Mouse (Mus musculus) gastrocnemius, postnatal 4 days (tissue): ENCODE data around the gene Fcgr3. TPM values are rescaled to one million over a fixed set of nuclear protein-coding genes. Genes with fewer than 3 reads are reported as not detected.

Experiments used
- DNase-seq, 2 experiments: peaks; one replicate each; pipeline ENCODE4 v3.0.0; 2021 to 2022; ENCODE audit warnings: low spot score in 2 of 2, mixed read lengths in 2 of 2
- total RNA-seq, 2 experiments: library from RNA; stranded (reverse); gene quantifications; 2 replicates each; pipeline ENCODE4 v1.2.3; 2021

Fcgr3 gene
- total RNA-seq, 2 experiments from 2014 or later = 15.7 to 16.8 TPM

DNA sequence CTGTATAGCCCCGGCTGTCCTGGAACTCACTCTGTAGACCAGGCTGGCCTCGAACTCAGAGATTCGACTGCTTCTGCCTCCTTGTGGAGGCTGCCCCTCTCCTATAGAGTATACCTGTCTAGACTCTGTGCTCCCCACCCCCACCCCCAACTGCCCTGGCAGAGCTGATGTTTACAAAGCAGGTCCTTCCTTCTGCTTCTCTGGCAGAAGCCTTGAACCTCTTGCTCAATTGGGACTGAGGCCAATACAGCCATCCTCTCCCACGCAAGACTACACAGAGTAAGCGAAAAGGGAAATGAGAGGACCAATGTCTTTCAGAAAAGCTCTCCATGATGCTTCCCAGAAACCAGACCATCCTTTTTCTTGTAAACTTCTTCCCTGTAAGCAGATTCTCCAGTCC is 7.5 kb downstream of the Fcgr3 start:
- no peak for DNase-seq

DNA sequence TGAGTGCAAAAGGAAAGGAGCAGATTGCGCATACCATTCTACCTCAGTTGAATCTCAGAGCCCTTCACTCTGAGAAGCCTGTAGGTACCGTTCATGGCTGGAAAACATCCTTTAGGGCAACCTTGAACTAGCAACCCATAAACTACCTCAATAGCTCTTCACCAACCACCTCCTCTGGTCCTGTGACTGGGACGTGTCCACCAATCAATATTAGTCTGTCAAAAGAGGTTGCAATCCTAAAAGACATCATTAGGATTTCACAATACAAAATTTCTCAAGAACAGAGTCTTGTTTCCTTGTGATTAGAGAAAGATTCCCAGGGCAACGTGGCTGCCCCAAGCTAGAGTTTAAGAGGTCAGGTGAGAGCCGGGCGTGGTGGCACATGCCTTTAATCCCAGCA is 11.4 kb downstream of the Fcgr3 start:
- no peak for DNase-seq

DNA sequence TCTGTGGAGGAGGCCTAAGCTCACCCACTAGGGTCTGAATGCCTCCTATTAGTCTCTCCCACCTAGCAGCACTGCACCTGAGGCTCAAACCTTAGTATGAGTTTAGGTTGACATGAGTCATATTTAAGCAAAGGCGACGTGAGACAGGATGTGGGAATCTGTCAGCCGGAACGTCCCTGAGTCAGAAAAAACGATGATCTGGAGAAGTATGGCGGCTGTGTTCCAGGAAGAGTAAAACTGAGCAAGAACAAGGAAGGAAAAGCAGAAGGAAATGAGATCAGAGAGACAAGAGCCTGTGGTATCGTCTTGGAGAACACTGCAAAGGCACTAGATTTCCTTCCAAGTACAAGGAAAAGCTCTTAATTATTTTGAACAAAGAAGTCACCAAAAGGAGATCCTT is 14.0 kb downstream of the Fcgr3 start:
- DNase-seq = no peak

GRCm38 (mm10) chr1:171049263-171049662 is 15.5 kb downstream of the Fcgr3 start:
- DNase-seq = no peak

DNA sequence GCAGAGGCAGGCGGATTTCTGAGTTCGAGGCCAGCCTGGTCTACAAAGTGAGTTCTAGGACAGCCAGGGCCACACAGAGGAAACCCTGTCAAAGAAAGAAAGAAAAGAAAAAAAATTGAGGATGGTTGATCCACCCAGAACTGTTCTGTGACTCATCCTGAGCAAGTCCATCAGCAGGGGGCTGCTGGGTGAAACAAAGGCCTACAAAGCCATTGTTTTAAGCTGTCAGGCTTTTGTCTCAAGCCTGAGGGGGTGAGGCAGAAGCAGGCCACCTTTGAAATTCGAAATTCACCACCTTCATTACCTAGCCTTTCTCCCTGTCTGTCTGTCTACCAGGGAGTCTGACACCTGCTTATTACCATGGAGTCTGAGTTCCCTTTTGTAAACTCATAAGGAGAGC is 18.2 kb downstream of the Fcgr3 start:
- no peak for DNase-seq

DNA sequence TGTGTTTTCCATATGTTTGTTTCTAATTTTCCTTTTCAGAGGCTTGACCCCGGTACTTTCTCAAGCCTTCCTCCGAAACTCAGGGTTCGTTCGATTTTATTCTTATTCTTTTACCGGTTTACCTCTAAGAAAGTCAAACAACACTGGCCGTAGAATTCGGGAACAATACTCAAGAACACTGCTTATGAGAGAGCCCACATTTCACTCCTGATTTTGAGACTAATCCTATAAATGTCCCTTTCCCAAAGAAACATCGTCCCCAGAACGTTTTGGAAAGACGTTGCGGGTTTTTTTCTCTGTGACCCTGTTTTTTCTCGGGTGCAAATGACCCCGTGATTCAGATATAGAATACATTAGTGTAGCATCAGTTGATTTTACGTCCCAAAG is 19.7 kb downstream of the Fcgr3 start:
- DNase-seq = no peak

GRCm38 (mm10) chr1:171044365-171045078 is 20.2 kb downstream of the Fcgr3 start:
- peak; percentile 75 to 89 for DNase-seq

DNA sequence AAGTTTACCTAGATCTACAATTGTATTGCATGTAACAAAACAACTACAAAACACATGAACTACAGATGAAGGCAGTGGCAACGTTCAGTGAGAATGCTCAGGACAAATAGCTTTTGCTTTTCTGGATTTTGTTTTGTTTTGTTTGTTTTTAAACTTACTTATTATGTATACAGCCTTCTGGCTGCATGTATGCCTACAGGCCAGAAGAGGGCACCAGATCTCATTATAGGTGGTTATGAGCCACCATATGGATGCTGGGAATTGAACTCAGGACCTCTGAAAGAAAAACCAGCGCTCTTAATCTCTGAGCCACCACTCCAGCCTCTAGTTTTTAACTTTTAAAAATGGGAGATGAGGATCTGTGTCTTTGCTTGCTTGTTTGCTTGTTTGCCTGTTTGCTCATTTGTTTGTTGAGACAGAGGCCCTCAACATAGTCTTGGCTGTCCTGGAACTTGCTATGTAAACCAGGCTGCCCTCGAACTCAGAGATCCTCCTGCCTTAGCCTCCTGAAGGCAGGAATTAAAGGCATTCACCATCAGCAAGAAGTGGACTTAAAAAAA is 21.1 kb downstream of the Fcgr3 start:
- no peak for DNase-seq

DNA sequence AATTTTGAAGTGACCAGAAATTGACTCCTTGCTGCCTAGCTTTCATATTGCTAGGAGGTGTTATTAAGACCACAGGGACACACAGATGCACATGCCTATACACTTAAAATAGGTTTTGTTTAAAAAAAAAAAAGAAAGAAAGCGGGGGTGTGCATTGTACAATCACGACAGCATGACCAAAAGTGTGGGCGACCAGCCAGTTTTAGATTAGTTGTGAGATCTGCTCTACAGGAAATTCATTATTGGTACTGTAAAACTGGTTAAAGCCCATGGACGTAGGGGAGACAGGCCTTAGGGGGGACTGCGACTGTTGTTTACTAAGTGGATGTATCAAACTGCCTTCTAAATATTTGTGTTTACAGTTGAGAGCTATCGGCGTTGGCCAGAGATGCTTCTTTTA is 24.9 kb downstream of the Fcgr3 start:
- DNase-seq = no peak

DNA sequence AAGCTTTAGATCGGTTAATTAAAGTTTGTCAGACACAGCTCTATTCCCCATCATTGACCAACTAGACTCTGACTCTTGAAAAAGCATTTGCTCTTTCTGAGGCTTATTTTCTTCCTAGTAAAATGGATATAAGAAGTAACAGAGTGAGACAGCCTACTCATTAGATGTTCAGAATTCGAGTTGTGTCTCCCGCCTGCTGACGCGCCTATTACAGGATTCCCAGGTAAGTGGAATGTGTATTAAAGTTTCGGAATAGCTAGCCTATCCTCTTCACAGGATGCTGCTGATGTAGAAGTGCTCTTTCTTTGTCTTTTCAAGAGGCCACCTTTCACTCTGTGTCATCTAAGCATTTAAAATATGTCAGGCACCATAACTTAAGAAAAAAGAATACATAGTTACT is 25.6 kb downstream of the Fcgr3 start:
- DNase-seq = no peak

DNA sequence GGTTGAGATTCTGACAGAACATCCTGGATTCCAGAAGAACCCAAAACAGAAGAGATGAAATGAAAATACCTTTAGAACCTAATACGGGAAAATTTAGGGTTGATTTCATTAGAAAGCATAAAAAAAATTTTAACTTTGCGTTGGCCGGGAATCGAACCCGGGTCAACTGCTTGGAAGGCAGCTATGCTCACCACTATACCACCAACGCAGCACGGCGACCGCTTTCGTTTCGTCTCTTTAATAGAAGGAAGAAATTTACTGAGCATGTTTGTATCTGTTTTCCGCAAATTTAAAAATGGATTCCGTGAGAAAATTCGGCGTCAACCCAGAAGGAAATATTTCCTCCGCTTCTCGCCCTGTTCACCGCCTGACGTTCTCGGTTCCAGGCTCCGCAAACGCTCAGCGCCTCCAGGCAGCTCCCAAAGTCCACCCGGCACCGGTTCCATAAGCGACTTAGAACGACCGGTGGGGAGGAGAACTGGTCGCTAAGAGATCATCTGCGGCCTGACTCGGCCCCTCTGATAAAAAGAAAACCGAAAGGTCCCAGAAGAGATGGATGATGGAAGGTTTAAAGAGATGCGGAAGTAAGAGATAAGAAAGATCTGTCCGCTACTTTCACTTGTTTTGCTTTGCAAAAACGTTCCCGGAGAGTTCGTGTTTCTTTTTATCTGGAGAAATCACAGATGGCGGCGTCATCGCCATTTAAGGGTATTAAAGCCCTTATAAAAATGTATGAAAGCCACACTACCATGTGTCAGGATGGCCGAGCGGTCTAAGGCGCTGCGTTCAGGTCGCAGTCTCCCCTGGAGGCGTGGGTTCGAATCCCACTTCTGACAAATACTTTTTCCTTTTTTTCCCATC is 26.6 kb downstream of the Fcgr3 start:
- peak; percentile 59 to 74 for DNase-seq

DNA sequence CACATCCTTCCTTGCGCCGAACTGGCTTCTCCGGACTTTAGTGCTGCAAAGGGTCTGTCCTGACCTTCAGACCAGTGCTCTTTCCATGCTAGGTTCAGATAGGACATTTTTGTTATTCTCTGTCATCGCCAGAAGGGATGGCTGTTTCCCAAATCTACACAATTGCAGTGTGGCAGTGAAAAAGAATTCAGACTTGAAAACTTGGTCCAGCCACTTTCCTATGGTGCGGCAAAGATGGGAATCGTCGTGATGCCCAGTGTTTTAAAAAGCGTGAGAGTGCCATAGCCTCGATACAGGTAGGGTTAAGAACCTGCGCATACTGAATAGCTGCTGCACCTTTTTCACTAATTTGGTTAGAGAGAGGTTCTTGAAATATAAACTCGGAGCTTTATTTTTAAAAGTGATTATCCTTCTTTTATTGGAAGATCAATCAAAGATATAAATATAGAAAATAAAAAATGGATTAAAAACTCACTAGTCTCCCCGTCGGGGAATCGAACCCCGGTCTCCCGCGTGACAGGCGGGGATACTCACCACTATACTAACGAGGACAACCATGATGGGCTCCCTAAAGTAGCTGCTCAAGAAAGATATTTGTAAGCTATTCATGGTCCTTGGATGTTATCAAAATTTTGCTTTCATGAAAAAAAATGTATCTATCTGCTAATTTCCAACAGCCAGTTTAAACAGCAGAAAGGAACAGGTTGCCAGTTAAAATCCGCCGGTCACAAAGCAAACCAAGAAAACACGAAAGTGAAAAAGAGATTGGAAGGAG is 28.0 kb downstream of the Fcgr3 start:
- peak; percentile 21 to 36 for DNase-seq

DNA sequence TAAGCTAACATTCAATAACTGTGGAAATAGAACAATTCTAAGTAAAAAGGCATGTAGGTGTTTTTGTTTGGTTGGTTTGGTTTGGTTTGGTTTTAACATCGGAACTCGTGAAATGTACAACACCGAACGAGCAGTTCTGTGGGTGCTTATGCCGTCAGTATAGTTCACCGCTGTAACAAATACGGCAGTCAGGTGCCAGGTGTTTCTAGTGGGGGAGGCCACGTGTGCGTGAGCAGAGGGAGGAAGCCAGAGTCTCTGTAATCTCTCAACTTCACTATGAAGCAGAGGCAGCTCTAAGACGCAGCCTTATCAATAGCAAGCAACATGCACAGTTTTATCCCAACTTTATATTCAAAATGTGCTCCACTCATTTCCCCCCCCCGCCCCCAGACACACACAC is 29.1 kb downstream of the Fcgr3 start:
- no peak for DNase-seq

GRCm38 (mm10) chr1:171034201-171034600 is 30.5 kb downstream of the Fcgr3 start:
- no peak for DNase-seq

DNA sequence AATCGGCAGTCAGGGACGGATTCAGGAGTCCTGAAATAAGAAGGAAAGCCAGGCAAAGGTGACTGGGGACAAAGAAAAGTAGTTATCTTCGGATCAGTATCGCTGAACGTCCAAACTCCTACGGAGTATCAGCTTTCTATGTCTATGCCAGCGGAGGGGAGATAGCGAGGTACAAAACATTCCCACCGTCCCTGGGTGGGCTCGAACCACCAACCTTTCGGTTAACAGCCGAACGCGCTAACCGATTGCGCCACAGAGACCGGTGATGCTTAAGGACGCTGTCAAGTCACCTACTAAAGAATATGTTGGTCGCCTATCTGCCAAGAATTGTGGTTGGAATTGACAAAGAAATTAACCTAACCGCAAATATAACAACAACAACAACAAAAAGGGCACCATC is 31.0 kb downstream of the Fcgr3 start:
- peak; percentile 53 to 62 for DNase-seq

GRCm38 (mm10) chr1:171033196-171033595 is 31.5 kb downstream of the Fcgr3 start:
- DNase-seq = no peak

- no peak for DNase-seq
Observed at GRCm38 (mm10) chr1:171032691-171033090, 32.0 kb downstream of the Fcgr3 start.

- DNase-seq = no peak
Observed at GRCm38 (mm10) chr1:171031752-171032151, 33.0 kb downstream of the Fcgr3 start.

DNA sequence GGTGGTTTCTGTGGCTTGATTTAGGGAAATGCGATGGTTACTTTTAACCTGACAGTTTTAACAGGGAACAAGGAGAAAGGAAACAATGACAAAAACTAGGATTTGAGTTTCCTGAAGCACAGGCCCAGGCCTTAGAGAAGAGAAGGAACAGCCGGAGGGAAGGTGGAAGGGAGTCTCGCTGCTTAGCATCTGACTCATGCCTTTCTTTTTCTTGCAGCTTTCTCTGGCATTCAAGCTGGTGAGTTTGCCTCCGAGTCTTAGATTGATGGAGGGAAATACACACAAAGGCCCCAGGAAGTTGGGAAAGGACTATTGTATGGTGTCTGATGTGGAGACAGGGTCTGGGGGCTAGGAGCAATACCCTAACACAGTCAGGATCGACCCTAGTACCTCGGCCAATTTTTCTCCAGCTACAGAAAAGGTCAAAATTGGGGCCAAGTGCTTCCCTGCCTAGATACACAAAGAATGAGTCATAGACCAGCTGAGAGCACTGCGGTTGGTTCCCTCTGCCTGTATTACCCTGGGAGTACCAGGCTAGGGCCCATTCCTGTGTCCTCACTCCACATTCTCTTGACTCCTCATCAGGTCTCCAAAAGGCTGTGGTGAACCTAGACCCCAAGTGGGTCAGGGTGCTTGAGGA is 45.3 kb downstream of the Fcgr3 start:
- no peak for DNase-seq

GRCm38 (mm10) chr1:171018737-171019136 is 46.0 kb downstream of the Fcgr3 start, which contains the start of gene Fcgr4:
TSS of gene Fcgr4 (plus strand) at chr1:171018920.
- DNase-seq = no peak
